Mouse (Mus musculus): ENCODE results near the gene Crip1. TPM values are rescaled to one million over a fixed set of nuclear protein-coding genes. Genes with fewer than 3 reads are reported as not detected.
A peak's percentile ranks its signal among the peaks of the same experiment; 100 is the strongest.

Crip1 gene
- 585 and 865 TPM in 2 replicates for polyA plus RNA-seq (2015; fragmentation: Nextera tagmentation; extraction: Ambion mirVana)

DNA sequence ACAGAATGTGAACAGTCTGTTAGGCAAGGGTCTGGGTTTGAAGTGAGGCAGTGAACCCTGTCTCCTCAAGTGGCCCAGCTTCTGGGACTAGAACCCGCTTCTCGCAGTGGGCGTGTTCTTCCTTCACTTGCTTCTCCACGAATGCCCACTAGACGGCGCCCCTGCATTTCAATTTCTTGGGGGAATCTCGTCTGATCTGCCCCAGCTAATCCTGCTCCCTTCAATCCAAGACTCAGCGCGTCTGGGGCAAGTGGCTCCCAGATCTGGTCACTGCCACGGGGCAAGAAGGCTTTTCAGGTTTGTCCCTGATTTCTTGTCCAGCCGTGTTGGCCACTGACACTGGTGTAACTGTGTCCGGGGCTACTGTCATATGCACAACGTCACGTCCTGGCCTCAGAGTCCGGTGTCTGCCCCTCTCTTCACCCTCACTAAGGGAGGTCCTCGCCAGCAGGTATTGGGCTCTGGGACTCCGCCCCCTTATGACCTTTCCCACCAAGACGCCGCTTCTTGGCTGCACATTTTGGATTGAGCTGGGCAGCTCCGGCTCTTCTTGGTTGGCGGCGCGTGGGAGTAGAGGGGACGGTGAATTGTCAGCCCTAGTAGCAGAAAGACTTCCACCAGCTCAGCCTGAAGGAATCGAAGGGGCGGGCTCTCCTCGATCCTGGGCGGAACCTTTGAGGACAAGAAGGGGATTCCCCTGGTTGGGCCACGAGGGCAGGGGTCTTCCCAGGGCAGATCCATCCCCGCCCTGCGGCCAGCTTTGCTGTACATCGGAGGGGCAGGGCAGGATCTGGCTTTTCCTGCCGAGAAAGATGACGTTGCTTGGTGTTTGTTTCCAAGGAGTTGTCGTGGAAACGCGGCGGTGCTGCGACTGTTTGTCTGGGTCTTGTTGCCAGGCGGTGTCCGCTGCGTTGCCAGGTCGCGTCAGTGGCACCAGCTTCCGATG lies at the start of gene Crip1:
Crip1 (plus strand) TSS at position 205 of the 946 bp plus-strand sequence.
- H3K36me3 ChIP-seq (ENCODE audit: control insufficient read depth, insufficient read depth, low read length): no peaks in the 10 kb centered on the region
- H3K4me3 ChIP-seq (ENCODE audit: low read depth, low read length): peak within 1 kb of the TSS; percentile 18
- 0 out of 2 replicates have a peak within 1 kb of the TSS, but pooled peaks have one; percentile 18 for H3K9ac ChIP-seq (ENCODE audit: low read length)
- WGBS: 10% methylated on average over 45 of the region's 45 CpGs
- peak within 1 kb of the TSS; percentile 79 for H3K27ac ChIP-seq (replicated peaks)
- TF ChIP-seq EP300 (optimal IDR thresholded peaks at IDR 0.05) (no peak), CTCF (IDR thresholded peaks at IDR 0.05; ENCODE audit: low read depth) (peak; percentile 89)
- no peaks in the 10 kb centered on the region for H3K27me3 ChIP-seq (ENCODE audit: control insufficient read depth, insufficient read depth, low read length)
- no peaks in the 10 kb centered on the region for H3K9me3 ChIP-seq (ENCODE audit: control insufficient read depth, low read length)
- peak within 1 kb of the TSS; percentile 50 for H3K4me2 ChIP-seq (replicated peaks; ENCODE audit: low read depth)
- DNase-seq (ENCODE audit: low spot score) (peak; percentile 85), ATAC-seq (ENCODE audit: low FRiP score, low TSS enrichment) (peak; percentile 44; the same call in 1 of the 2 replicates)
- H3K4me1 ChIP-seq (replicated peaks; ENCODE audit: control insufficient read depth, insufficient read depth): peaks cover 12% of the 10 kb centered on the region

DNA sequence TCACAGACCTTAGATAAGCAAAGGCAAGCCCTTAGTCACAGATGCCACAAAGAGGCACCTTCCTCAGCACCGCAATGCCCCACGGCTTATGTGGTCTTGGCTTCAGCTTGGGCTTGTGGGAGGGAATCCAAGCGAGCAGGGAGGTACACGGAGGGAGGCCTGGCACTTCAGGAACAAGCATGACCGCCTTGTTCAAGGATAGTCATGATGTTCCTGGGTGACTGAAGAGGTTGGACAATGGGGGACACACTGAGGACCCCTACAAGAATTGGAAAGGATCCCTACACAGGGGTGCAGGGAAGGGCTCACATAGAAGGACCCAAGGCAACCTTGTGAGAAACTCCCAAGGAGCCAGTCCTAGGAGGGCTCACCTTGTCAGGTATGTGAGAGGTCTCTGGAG lies 49.1 kb upstream of the Crip1 start:
- Histone ChIP-seq H3K4me2 (replicated peaks; ENCODE audit: low read depth) (no peak overlapping the region; the same call in 1 of the 2 replicates), H3K9ac (ENCODE audit: low read length) (no peak overlapping the region), H3K27me3 (ENCODE audit: control insufficient read depth, insufficient read depth, low read length) (no peaks in the 10 kb centered on the region), H3K36me3 (ENCODE audit: control insufficient read depth, insufficient read depth, low read length) (no peaks in the 10 kb centered on the region), H3K4me1 (replicated peaks; ENCODE audit: control insufficient read depth, insufficient read depth) (no peaks in the 10 kb centered on the region; the same call in 1 of the 2 replicates), H3K27ac (replicated peaks) (no peak overlapping the region), H3K4me3 (ENCODE audit: low read depth, low read length) (no peak overlapping the region), H3K9me3 (ENCODE audit: control insufficient read depth, low read length) (no peaks in the 10 kb centered on the region)
- ATAC-seq (ENCODE audit: low FRiP score, low TSS enrichment): no peak
- no peak for DNase-seq (ENCODE audit: low spot score)
- WGBS: 86% methylated on average over 5 of the region's 5 CpGs
- TF ChIP-seq CTCF (IDR thresholded peaks at IDR 0.05; ENCODE audit: low read depth): no peak
- no peak for TF ChIP-seq EP300 (optimal IDR thresholded peaks at IDR 0.05)

- no peaks in the 10 kb centered on the region for H3K9me3 ChIP-seq (ENCODE audit: control insufficient read depth, low read length)
- H3K27me3 ChIP-seq (ENCODE audit: control insufficient read depth, insufficient read depth, low read length): no peaks in the 10 kb centered on the region
- no peaks in the 10 kb centered on the region for H3K36me3 ChIP-seq (ENCODE audit: control insufficient read depth, insufficient read depth, low read length)
- DNase-seq (ENCODE audit: low spot score): peak; percentile 36
- TF ChIP-seq CTCF (IDR thresholded peaks at IDR 0.05; ENCODE audit: low read depth): no peak
- no peak for TF ChIP-seq EP300 (optimal IDR thresholded peaks at IDR 0.05)
- peak within 1 kb of the TSS; percentile 86 for H3K27ac ChIP-seq (replicated peaks)
- H3K4me1 ChIP-seq (replicated peaks; ENCODE audit: control insufficient read depth, insufficient read depth): no peaks in the 10 kb centered on the region; the same call in 1 of the 2 replicates
- peak; percentile 68 for ATAC-seq (ENCODE audit: low FRiP score, low TSS enrichment)
- 2% methylated on average over 18 of the region's 53 CpGs for WGBS
- H3K4me3 ChIP-seq (ENCODE audit: low read depth, low read length): peak within 1 kb of the TSS; percentile 80
- peak within 1 kb of the TSS; percentile 98 for H3K4me2 ChIP-seq (replicated peaks; ENCODE audit: low read depth)
- H3K9ac ChIP-seq (ENCODE audit: low read length): peak within 1 kb of the TSS; percentile 94
Observed at GRCm38 (mm10) chr12:113097749-113098281, 48.3 kb upstream of the Crip1 start, which contains the start of gene Mta1. Mta1 (plus strand) TSS chr12:113098278.

DNA sequence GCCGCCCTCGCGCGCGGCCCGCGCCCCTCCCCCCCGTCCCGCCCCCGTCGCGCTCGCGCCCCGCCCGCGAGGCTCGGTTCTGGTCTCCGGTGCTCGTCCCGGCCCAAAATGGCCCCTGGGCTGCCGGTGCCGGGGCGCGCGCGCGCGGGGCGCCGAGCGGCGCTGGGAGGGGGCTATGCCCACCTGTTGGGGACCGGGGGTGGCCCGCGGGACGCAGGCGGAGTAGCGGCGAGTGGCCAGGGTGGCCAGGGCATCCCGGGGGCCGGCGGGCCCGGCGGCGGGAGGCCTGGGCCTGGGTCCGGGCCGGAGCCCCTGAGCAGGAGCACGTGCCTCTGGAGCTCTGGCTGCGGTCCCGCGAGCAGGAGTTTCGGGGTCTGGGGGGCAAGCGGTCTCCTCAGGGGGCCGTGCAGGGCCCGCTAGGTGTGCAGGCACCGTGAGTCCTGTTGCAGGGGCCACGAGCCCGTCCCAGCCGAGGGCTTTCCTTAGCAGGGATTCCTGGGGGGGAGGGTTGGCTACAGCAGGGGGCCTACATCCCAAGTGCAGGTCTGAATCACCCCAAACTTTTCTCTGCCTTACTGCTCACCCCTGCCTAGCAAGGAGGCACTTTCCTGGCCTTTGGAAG lies 47.5 kb upstream of the Crip1 start:
- Histone ChIP-seq H3K9ac (ENCODE audit: low read length) (peak overlapping the region; percentile 94), H3K4me1 (replicated peaks; ENCODE audit: control insufficient read depth, insufficient read depth) (no peaks in the 10 kb centered on the region; the same call in 1 of the 2 replicates), H3K4me3 (ENCODE audit: low read depth, low read length) (peak overlapping the region; percentile 80), H3K36me3 (ENCODE audit: control insufficient read depth, insufficient read depth, low read length) (no peaks in the 10 kb centered on the region), H3K4me2 (replicated peaks; ENCODE audit: low read depth) (peak overlapping the region; percentile 98), H3K27me3 (ENCODE audit: control insufficient read depth, insufficient read depth, low read length) (no peaks in the 10 kb centered on the region), H3K27ac (replicated peaks) (peak overlapping the region; percentile 86), H3K9me3 (ENCODE audit: control insufficient read depth, low read length) (no peaks in the 10 kb centered on the region)
- peak; percentile 37 for DNase-seq (ENCODE audit: low spot score)
- peak; percentile 27; the same call in 1 of the 2 replicates for ATAC-seq (ENCODE audit: low FRiP score, low TSS enrichment)
- 1% methylated on average over 30 of the region's 60 CpGs for whole genome bisulfite sequencing
- TF ChIP-seq EP300 (optimal IDR thresholded peaks at IDR 0.05): no peak
- TF ChIP-seq CTCF (IDR thresholded peaks at IDR 0.05; ENCODE audit: low read depth): no peak

DNA sequence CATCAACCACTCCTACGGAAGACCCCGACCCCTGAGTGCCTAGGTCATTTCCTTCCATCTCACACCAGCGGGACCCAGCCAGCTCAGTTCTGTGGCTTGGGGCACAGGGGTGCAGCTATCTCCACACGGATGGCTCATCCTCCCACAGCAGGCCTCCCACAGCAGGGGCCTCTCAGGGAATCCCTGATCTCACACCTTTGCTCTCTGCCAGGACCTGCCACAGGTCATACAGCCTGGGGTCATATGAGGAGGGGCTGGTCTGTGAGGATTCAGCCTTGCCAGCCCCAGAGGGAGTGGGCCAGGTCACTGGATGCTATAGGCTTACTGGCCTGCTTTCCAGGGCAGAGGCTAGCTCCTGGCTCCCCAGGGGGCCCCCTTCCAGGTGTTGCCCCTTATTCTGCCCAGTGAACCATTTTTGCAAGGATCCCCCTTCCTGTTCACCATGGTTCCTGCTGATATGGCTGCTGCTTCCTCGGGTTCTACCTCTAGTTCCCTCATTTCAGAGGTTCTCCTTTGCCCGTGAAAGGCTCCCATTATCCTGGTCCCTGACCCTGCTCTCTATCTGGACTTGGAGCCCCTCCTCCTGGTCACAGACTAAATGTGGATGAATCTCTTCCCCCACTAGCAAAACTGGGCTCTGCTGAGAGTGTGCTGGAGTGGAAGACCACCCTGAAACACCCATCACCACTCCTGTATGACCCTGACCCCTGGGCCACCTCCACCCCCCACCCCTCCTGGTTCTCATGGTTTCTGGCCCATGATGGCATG lies 46.5 kb upstream of the Crip1 start:
- H3K9ac ChIP-seq (ENCODE audit: low read length): peak overlapping the region; percentile 94
- H3K4me3 ChIP-seq (ENCODE audit: low read depth, low read length): peak overlapping the region; percentile 80; the same call in 1 of the 2 replicates
- 26% methylated on average over 6 of the region's 6 CpGs for WGBS
- TF ChIP-seq CTCF (IDR thresholded peaks at IDR 0.05; ENCODE audit: low read depth) (no peak), EP300 (optimal IDR thresholded peaks at IDR 0.05) (no peak)
- no peaks in the 10 kb centered on the region for H3K27me3 ChIP-seq (ENCODE audit: control insufficient read depth, insufficient read depth, low read length)
- H3K9me3 ChIP-seq (ENCODE audit: control insufficient read depth, low read length): no peaks in the 10 kb centered on the region
- H3K27ac ChIP-seq (replicated peaks): no peak overlapping the region
- H3K4me1 ChIP-seq (replicated peaks; ENCODE audit: control insufficient read depth, insufficient read depth): no peaks in the 10 kb centered on the region; the same call in 1 of the 2 replicates
- DNase-seq (ENCODE audit: low spot score) (no peak), ATAC-seq (ENCODE audit: low FRiP score, low TSS enrichment) (no peak)
- H3K4me2 ChIP-seq (replicated peaks; ENCODE audit: low read depth): peak overlapping the region; percentile 98
- no peaks in the 10 kb centered on the region for H3K36me3 ChIP-seq (ENCODE audit: control insufficient read depth, insufficient read depth, low read length)

Measured in stomach, postnatal 0 days (tissue).